Mouse (Mus musculus) heart, postnatal 0 days (tissue): ENCODE measurements around the gene Gm20479. TPM values are rescaled to one million over a fixed set of nuclear protein-coding genes. Genes with fewer than 3 reads are reported as not detected.

Experiments used
- ATAC-seq: fragments of 200-750 bp; cut with Nextera tagmentation; 2 replicates; pipeline ENCODE4 v1.8.0; 2017; ENCODE audit warnings: low read depth, moderate number of reproducible peaks, moderate library complexity; ENCODE audit not compliant: insufficient read depth
- DNase-seq: peaks from one replicate; pipeline ENCODE4 v3.0.0-alpha.2; 2016; ENCODE audit warnings: low spot score
- H3K27ac ChIP-seq: fragments of 300-500 bp; sonication (generic); 2 replicates; pipeline ENCODE4 v1.5.1; 2014; ENCODE audit warnings: low read depth, mild to moderate bottlenecking
- H3K27me3 ChIP-seq: fragments of 300-500 bp; sonication (generic); 2 replicates; pipeline ENCODE4 v1.6.1; 2014; ENCODE audit warnings: low read length, mixed read lengths; ENCODE audit not compliant: control insufficient read depth, insufficient read depth
- H3K36me3 ChIP-seq: fragments of 300-500 bp; sonication (generic); replicated peaks from 2 replicates; pipeline ENCODE4 v1.6.1; 2014; ENCODE audit warnings: low read length, mixed read lengths; ENCODE audit not compliant: control insufficient read depth, insufficient read depth
- H3K4me1 ChIP-seq: fragments of 300-500 bp; sonication (generic); 2 replicates; pipeline ENCODE4 v1.6.1; 2014; ENCODE audit warnings: antibody characterized with exemption; ENCODE audit not compliant: control insufficient read depth, insufficient read depth
- H3K4me2 ChIP-seq: fragments of 300-500 bp; sonication (generic); 2 replicates; pipeline ENCODE4 v1.6.1; 2014; ENCODE audit warnings: low read depth, mild to moderate bottlenecking, low read length, moderate library complexity
- H3K4me3 ChIP-seq: fragments of 300-500 bp; sonication (generic); 2 replicates; pipeline ENCODE4 v1.5.1; 2014; ENCODE audit warnings: low read depth, low read length
- H3K9ac ChIP-seq: fragments of 300-500 bp; sonication (generic); replicated peaks from 2 replicates; pipeline ENCODE4 v1.6.1; 2014; ENCODE audit warnings: low read depth, low read length, mixed read lengths
- H3K9me3 ChIP-seq: fragments of 300-500 bp; sonication (generic); replicated peaks from 2 replicates; pipeline ENCODE4 v1.6.1; 2016; ENCODE audit warnings: low read length; ENCODE audit not compliant: control insufficient read depth
- CTCF ChIP-seq: IDR thresholded peaks from 2 replicates; pipeline ENCODE4 v1.5.1; 2016; ENCODE audit warnings: antibody characterized with exemption, control low read depth, low read depth
- EP300 ChIP-seq: IDR thresholded peaks from 2 replicates; pipeline ENCODE4 v1.6.1; 2016; ENCODE audit warnings: antibody characterized with exemption, low read depth
- WGBS: fragments of 180-500 bp; shearing (Covaris S2); extraction: QIAGEN DNeasy Blood & Tissue Kit; methylation state at CpG from one replicate; pipeline ENCODE4 v1.1.7; 2014; 5-methylcytosine and 5-hydroxymethylcytosine counted together
- polyA plus RNA-seq: library from polyadenylated mRNA; unstranded; fragments of >200 nt; fragmentation: Nextera tagmentation; extraction: Ambion mirVana; gene quantifications from 2 replicates; pipeline ENCODE4 v1.2.1, GENCODE M21; 2015
- total RNA-seq: library from RNA; depleted of rRNA; stranded (reverse); fragments of >200 nt; gene quantifications from 2 replicates; pipeline ENCODE4 v1.2.3, GENCODE M21; 2014; ENCODE audit warnings: low replicate concordance

The Gm20479 gene
- total and polyA plus RNA-seq, 2 experiments from 2014 or later, result 0.46 TPM; not detected in 1

GRCm38 (mm10) chr7:27315958-27316357 lies 41.3 kb downstream of the Gm20479 start:
- H3K9ac ChIP-seq, result no peak overlapping the region
- no peak for DNase-seq
- peaks cover 3% of the 10 kb centered on the region for H3K27me3 ChIP-seq
- H3K27ac ChIP-seq, result peak overlapping the region; percentile 6; the same call in 1 of the 2 replicates
- ATAC-seq, result peak; percentile 51
- no peak overlapping the region for H3K4me3 ChIP-seq
- no peak for TF ChIP-seq CTCF
- no peak for TF ChIP-seq EP300
- peaks cover 7% of the 10 kb centered on the region for H3K36me3 ChIP-seq
- H3K9me3 ChIP-seq, result peaks cover 8% of the 10 kb centered on the region
- no peak overlapping the region for H3K4me2 ChIP-seq
- WGBS, result 40% methylated on average over 7 of the region's 7 CpGs
- no peaks in the 10 kb centered on the region for H3K4me1 ChIP-seq

GRCm38 (mm10) chr7:27314393-27314792 lies 42.8 kb downstream of the Gm20479 start:
- no peak for DNase-seq
- TF ChIP-seq CTCF (no peak), EP300 (no peak)
- H3K36me3 ChIP-seq, result peaks cover 7% of the 10 kb centered on the region

GRCm38 (mm10) chr7:27311651-27312284 lies 45.5 kb downstream of the Gm20479 start:
- no peak overlapping the region for H3K4me2 ChIP-seq
- H3K27ac ChIP-seq, result no peak overlapping the region
- no peak for TF ChIP-seq EP300
- TF ChIP-seq CTCF, result no peak
- no peak overlapping the region for H3K9ac ChIP-seq
- peaks cover 8% of the 10 kb centered on the region for H3K9me3 ChIP-seq
- DNase-seq (no peak), ATAC-seq (no peak)
- 85% methylated on average over 12 of the region's 12 CpGs for WGBS
- H3K4me1 ChIP-seq, result peaks cover 5% of the 10 kb centered on the region; the same call in 1 of the 2 replicates
- H3K27me3 ChIP-seq, result peaks cover 6% of the 10 kb centered on the region; the same call in 1 of the 2 replicates
- no peak overlapping the region for H3K4me3 ChIP-seq
- H3K36me3 ChIP-seq, result peaks cover 7% of the 10 kb centered on the region

More at GRCm38 (mm10) chr7:27314393-27314792, 42.8 kb downstream of the Gm20479 start:
- no peak overlapping the region for H3K27ac ChIP-seq
- no peak for ATAC-seq
- H3K4me1 ChIP-seq, result 0 out of 2 replicates have a peak, but pooled peaks cover 2% of the 10 kb centered on the region
- no peak overlapping the region for H3K4me3 ChIP-seq
- WGBS, result 92% methylated on average over 3 of the region's 3 CpGs
- no peaks in the 10 kb centered on the region; the same call in 1 of the 2 replicates for H3K27me3 ChIP-seq
- H3K9ac ChIP-seq, result no peak overlapping the region
- H3K9me3 ChIP-seq, result peaks cover 8% of the 10 kb centered on the region
- H3K4me2 ChIP-seq, result no peak overlapping the region

GRCm38 (mm10) chr7:27310996-27311535 lies 46.2 kb downstream of the Gm20479 start:
- no peak for ATAC-seq
- peaks cover 13% of the 10 kb centered on the region; the same call in 1 of the 2 replicates for H3K27me3 ChIP-seq
- H3K9me3 ChIP-seq, result peaks cover 8% of the 10 kb centered on the region
- H3K27ac ChIP-seq, result no peak overlapping the region
- WGBS, result 38% methylated on average over 8 of the region's 8 CpGs
- TF ChIP-seq EP300 (no peak), CTCF (no peak)
- H3K4me3 ChIP-seq, result no peak overlapping the region
- peaks cover 5% of the 10 kb centered on the region; the same call in 1 of the 2 replicates for H3K4me1 ChIP-seq
- peak overlapping the region; percentile 49; the same call in 1 of the 2 replicates for H3K4me2 ChIP-seq
- peaks cover 7% of the 10 kb centered on the region for H3K36me3 ChIP-seq
- no peak overlapping the region for H3K9ac ChIP-seq
- DNase-seq, result no peak

- H3K27me3 ChIP-seq, result peaks cover 20% of the 10 kb centered on the region
- H3K27ac ChIP-seq, result no peak overlapping the region
- H3K36me3 ChIP-seq, result peaks cover 7% of the 10 kb centered on the region
- TF ChIP-seq EP300 (peak; percentile 30; the same call in 1 of the 2 replicates), CTCF (no peak)
- peaks cover 5% of the 10 kb centered on the region; the same call in 1 of the 2 replicates for H3K4me1 ChIP-seq
- ATAC-seq, result peak; percentile 80
- peak; percentile 76 for DNase-seq
- H3K4me2 ChIP-seq, result peak overlapping the region; percentile 49
- H3K9ac ChIP-seq, result no peak overlapping the region
- peaks cover 8% of the 10 kb centered on the region for H3K9me3 ChIP-seq
- WGBS, result 19% methylated on average over 17 of the region's 17 CpGs
- H3K4me3 ChIP-seq, result peak overlapping the region; percentile 25; the same call in 1 of the 2 replicates
Observed at GRCm38 (mm10) chr7:27310306-27310705, 46.9 kb downstream of the Gm20479 start.
